Mouse (Mus musculus) T-helper 17 cell (primary cell): ENCODE data around the gene Rftn1.

ENCODE experiments used
- in situ Hi-C, 2 experiments: fragments of 300-600 bp; cut with MboI, MseI; formaldehyde crosslinking; loops; 1 replicate in 1 of 2; 2 replicates in 1 of 2; pipeline ENCODE4 v1.15.1; 2025; ENCODE audit warnings: high pct_unique_total_duplicates in 2 of 2

Gene Rftn1

GRCm38 (mm10) chr17:50190131-50191015, at the start of gene Rftn1:
Gene Rftn1 (minus strand): TSS chr17:50190674.
- in situ Hi-C loops, result no loop called here

- in situ Hi-C loops, result no loop called here
Measured at GRCm38 (mm10) chr17:50237818-50238610, 47.5 kb upstream of the Rftn1 start.

GRCm38 (mm10) chr17:50237436-50237709, 46.9 kb upstream of the Rftn1 start:
- in situ Hi-C loops, result no loop called here

- in situ Hi-C loops, result no loop called here
Measured at GRCm38 (mm10) chr17:50236702-50237435, 46.4 kb upstream of the Rftn1 start.

GRCm38 (mm10) chr17:50235943-50236701, 45.6 kb upstream of the Rftn1 start:
- in situ Hi-C loops, result no loop called here

- in situ Hi-C loops, result no loop called here
Measured at GRCm38 (mm10) chr17:50233956-50234355, 43.5 kb upstream of the Rftn1 start.

GRCm38 (mm10) chr17:50232821-50233220, 42.3 kb upstream of the Rftn1 start:
- in situ Hi-C loops, result no loop called here

- in situ Hi-C loops, result no loop called here
Measured at GRCm38 (mm10) chr17:50231206-50231605, 40.7 kb upstream of the Rftn1 start.

- in situ Hi-C loops, result loop anchor here in 1 of 2 experiments (10.0 kb wide), 1 partner anchor 1535 kb away; no protein-coding TSS in a partner anchor
Measured at GRCm38 (mm10) chr17:50229534-50229933, 39.1 kb upstream of the Rftn1 start.

GRCm38 (mm10) chr17:50227366-50227765, 36.9 kb upstream of the Rftn1 start:
- in situ Hi-C loops, result loop anchor here in 1 of 2 experiments (10.0 kb wide), 1 partner anchor 1533 kb away; no protein-coding TSS in a partner anchor

- in situ Hi-C loops, result loop anchor here in 1 of 2 experiments (10.0 to 25.0 kb wide), 2 partner anchors 1037 to 1530 kb away; no protein-coding TSS in a partner anchor
Measured at GRCm38 (mm10) chr17:50224718-50225117, 34.2 kb upstream of the Rftn1 start.

- in situ Hi-C loops, result loop anchor here in 1 of 2 experiments (25.0 kb wide), 1 partner anchor 1031 kb away; no protein-coding TSS in a partner anchor
Measured at GRCm38 (mm10) chr17:50217978-50218377, 27.5 kb upstream of the Rftn1 start.

- in situ Hi-C loops, result loop anchor here in 1 of 2 experiments (25.0 kb wide), 1 partner anchor 1028 kb away; no protein-coding TSS in a partner anchor
Measured at GRCm38 (mm10) chr17:50215104-50215503, 24.6 kb upstream of the Rftn1 start.

GRCm38 (mm10) chr17:50213117-50213516, 22.6 kb upstream of the Rftn1 start:
- in situ Hi-C loops, result loop anchor here in 1 of 2 experiments (25.0 kb wide), 1 partner anchor 1026 kb away; no protein-coding TSS in a partner anchor

GRCm38 (mm10) chr17:50211816-50212215, 21.3 kb upstream of the Rftn1 start:
- in situ Hi-C loops, result loop anchor here in 1 of 2 experiments (25.0 kb wide), 1 partner anchor 1025 kb away; no protein-coding TSS in a partner anchor

GRCm38 (mm10) chr17:50209831-50210230, 19.4 kb upstream of the Rftn1 start:
- in situ Hi-C loops, result loop anchor here in 1 of 2 experiments (25.0 kb wide), 1 partner anchor 1023 kb away; no protein-coding TSS in a partner anchor

GRCm38 (mm10) chr17:50208137-50209045, 17.9 kb upstream of the Rftn1 start:
- in situ Hi-C loops, result loop anchor here in 1 of 2 experiments (25.0 kb wide), 1 partner anchor 1021 kb away; no protein-coding TSS in a partner anchor

GRCm38 (mm10) chr17:50206262-50206661, 15.8 kb upstream of the Rftn1 start:
- in situ Hi-C loops, result loop anchor here in 1 of 2 experiments (25.0 kb wide), 1 partner anchor 1019 kb away; no protein-coding TSS in a partner anchor

GRCm38 (mm10) chr17:50205840-50206239, 15.4 kb upstream of the Rftn1 start:
- in situ Hi-C loops, result loop anchor here in 1 of 2 experiments (25.0 kb wide), 1 partner anchor 1019 kb away; no protein-coding TSS in a partner anchor
